Mouse (Mus musculus) E14TG2a.4 (cell line): ENCODE measurements around the gene Nos1ap.

Experiments
- CTCF ChIP-seq: conservative IDR thresholded peaks from 2 replicates; pipeline ENCODE4 v1.5.1; 2014; ENCODE audit warnings: low read length
- NANOG ChIP-seq: IDR thresholded peaks from 2 replicates; pipeline ENCODE4 v1.6.1; 2014; ENCODE audit warnings: borderline replicate concordance, low read length, mixed read lengths
- POU5F1 ChIP-seq: IDR thresholded peaks from 2 replicates; pipeline ENCODE4 v1.6.1; 2014; ENCODE audit warnings: low read length, borderline replicate concordance

DNA sequence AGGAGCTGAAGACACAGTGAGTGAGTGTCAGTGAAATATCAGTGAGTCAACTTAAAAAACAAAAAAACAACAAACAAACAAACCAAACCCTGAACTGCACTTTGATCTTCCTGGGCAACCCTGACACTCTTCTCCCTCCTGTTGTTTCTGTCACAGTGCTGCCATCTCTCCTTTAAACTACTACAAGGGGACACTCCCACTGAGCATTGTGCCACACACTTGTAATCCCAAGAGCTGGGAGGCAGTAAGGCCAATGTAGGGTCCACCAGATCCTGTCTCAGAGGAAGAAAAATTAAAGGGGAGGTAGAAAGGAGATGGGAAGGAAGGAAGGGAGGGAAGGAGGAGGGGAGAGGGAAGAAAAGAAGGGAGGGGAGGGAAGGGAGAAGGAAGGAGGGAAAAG, 116.8 kb downstream of the Nos1ap start:
- TF ChIP-seq CTCF (no peak), NANOG (no peak), POU5F1 (no peak)
